Mouse (Mus musculus) myocyte (in vitro differentiated cells): ENCODE results near the gene Hhatl.

Experiments
- CEBPB ChIP-seq: IDR thresholded peaks from 2 replicates; pipeline ENCODE4 v1.6.1; 2011; ENCODE audit warnings: mild to moderate bottlenecking, moderate library complexity; ENCODE audit not compliant: poor library complexity, insufficient read depth, severe bottlenecking
- E2F4 ChIP-seq: IDR thresholded peaks from one replicate; pipeline ENCODE4 v1.6.1; 2011; ENCODE audit warnings: mild to moderate bottlenecking, control low read depth, moderate library complexity; ENCODE audit not compliant: insufficient read depth
- MAX ChIP-seq: IDR thresholded peaks from one replicate; pipeline ENCODE4 v1.6.1; 2011; ENCODE audit warnings: low read depth, mild to moderate bottlenecking, control low read depth
- MYOD1 ChIP-seq, 3 experiments: IDR thresholded peaks; one replicate each; pipeline ENCODE4 v1.6.1; 2011; ENCODE audit warnings: control low read depth in 2 of 3, low read depth in 2 of 3, mild to moderate bottlenecking in 2 of 3, moderate library complexity in 1 of 3; ENCODE audit not compliant: insufficient read length in 2 of 3, control insufficient read depth in 1 of 3
- MYOG ChIP-seq, 3 experiments: IDR thresholded peaks; one replicate each; pipeline ENCODE4 v1.6.1; 2011; ENCODE audit warnings: control low read depth in 2 of 3, low read depth in 2 of 3, mild to moderate bottlenecking in 2 of 3; ENCODE audit not compliant: insufficient read length in 2 of 3, control insufficient read depth in 1 of 3, insufficient read depth in 1 of 3
- POLR2A ChIP-seq: IDR thresholded peaks from one replicate; pipeline ENCODE4 v1.6.1; 2011; ENCODE audit warnings: low read depth, mild to moderate bottlenecking, control low read depth, moderate library complexity; ENCODE audit not compliant: insufficient read length
- POLR2AphosphoS2 ChIP-seq: IDR thresholded peaks from one replicate; pipeline ENCODE4 v1.6.1; 2011; ENCODE audit warnings: low read depth, control low read depth; ENCODE audit not compliant: insufficient read length
- REST ChIP-seq: IDR thresholded peaks from one replicate; pipeline ENCODE4 v1.6.1; 2011; ENCODE audit warnings: mild to moderate bottlenecking, control low read depth, moderate library complexity; ENCODE audit not compliant: insufficient read depth, insufficient read length
- SRF ChIP-seq: IDR thresholded peaks from one replicate; pipeline ENCODE4 v1.6.1; 2011; ENCODE audit warnings: low read depth; ENCODE audit not compliant: control insufficient read depth, insufficient read length
- TCF12 ChIP-seq: IDR thresholded peaks from one replicate; pipeline ENCODE4 v1.6.1; 2011; ENCODE audit warnings: mild to moderate bottlenecking, control low read depth; ENCODE audit not compliant: poor library complexity, insufficient read depth, severe bottlenecking
- USF1 ChIP-seq: IDR thresholded peaks from one replicate; pipeline ENCODE4 v1.6.1; 2011; ENCODE audit warnings: low read depth, mild to moderate bottlenecking, control low read depth, moderate library complexity

DNA sequence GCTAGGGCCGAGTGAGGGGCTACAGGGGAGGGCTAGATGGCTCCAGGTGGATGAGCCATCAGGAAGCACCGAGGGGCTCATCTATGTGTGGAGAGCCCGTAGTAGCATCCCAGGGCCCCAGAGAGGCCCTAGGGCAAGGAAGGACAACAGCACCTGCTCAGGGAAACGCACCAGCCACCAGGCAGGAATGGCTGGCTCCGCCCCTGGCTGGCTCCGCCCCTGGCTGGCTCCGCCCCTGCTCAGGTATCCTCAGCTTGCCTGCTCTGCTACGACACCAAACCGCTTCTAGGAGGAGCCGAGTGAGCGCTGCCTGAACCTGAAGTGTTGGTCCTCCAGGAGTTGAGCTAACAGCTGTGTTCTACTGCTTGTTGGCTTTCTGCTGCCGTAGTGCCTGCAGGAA is 5.4 kb upstream of the Hhatl start:
- TF ChIP-seq POLR2A (no peak), MAX (no peak), REST (no peak), TCF12 (no peak), POLR2AphosphoS2 (no peak), USF1 (no peak), E2F4 (no peak), MYOG (IDR thresholded peaks at IDR 0.05; ENCODE audit: control insufficient read depth in 1 of 3, insufficient read depth in 1 of 3, insufficient read length in 2 of 3, low read depth in 2 of 3) (no peak), CEBPB (no peak), SRF (no peak), MYOD1 (IDR thresholded peaks at IDR 0.05; ENCODE audit: control insufficient read depth in 1 of 3, insufficient read length in 2 of 3, low read depth in 2 of 3) (no peak)
